Comparison of ENCODE assay signal across 25 mouse cellular contexts in genomic region chr6:86070277-86070676, GRCm38 (mm10). TPM values are rescaled to one million over a fixed set of nuclear protein-coding genes. Genes with fewer than 3 reads are reported as not detected.
A peak's percentile ranks its signal among the peaks of the same experiment; 100 is the strongest.
DNase-seq lines count a peak whose midpoint lies in the region; ATAC-seq and TF ChIP-seq lines count a peak whose summit lies in the region.
"Had no signal": no experiment of that assay in that cellular context is flagged by ENCODE, and none has a peak within 500 bp of the region (broad histone marks: within the 10 kb centered on the region; RNA-seq: fewer than 3 reads in every experiment).

No protein-coding gene starts in this region.

- peaks cover 36% of the 10 kb centered on the region for H3K4me1 ChIP-seq in forebrain, embryonic 14.5 days (ENCODE audit: control insufficient read depth, insufficient read depth, low read length)
- H3K4me1 ChIP-seq in forebrain, embryonic 11.5 days (replicated peaks; ENCODE audit: control insufficient read depth, insufficient read depth, low read length), result peaks cover 4% of the 10 kb centered on the region; the same call in 1 of the 2 replicates
- H3K4me1 ChIP-seq in liver, embryonic 11.5 days (replicated peaks; ENCODE audit: control insufficient read depth, insufficient read depth, low read length), result peaks cover 25% of the 10 kb centered on the region
- H3K4me1 ChIP-seq in liver, postnatal 0 days (ENCODE audit: insufficient read depth), result peaks cover 20% of the 10 kb centered on the region
- H3K4me1 ChIP-seq in liver, embryonic 13.5 days (replicated peaks), result peaks cover 40% of the 10 kb centered on the region
- H3K4me1 ChIP-seq in olfactory bulb, adult 2 months (ENCODE audit: control insufficient read depth, insufficient read depth, low read length), result peaks cover 43% of the 10 kb centered on the region
- H3K4me1 ChIP-seq: embryonic facial prominence, embryonic 12.5 days had no signal

- no peak for DNase-seq in forebrain, embryonic 14.5 days (ENCODE audit: low spot score)
- no peak for DNase-seq in forebrain, embryonic 11.5 days (ENCODE audit: low spot score)
- no peak for DNase-seq in liver, embryonic 11.5 days (ENCODE audit: low spot score)
- no peak for DNase-seq in liver, postnatal 0 days
- no peak for DNase-seq in liver, embryonic 13.5 days
- no peak for DNase-seq in layer of hippocampus, adult 11-12 months (ENCODE audit: low spot score)
- DNase-seq: adrenal gland, postnatal 36 days; cerebellum, adult 11-12 months; cerebellum, postnatal 14 days; kidney, adult 11 months; kidney, postnatal 4 days; lung, adult 18-20 months; lung, postnatal 10 days; retina, postnatal 1 day had no signal

- no peak for TF ChIP-seq CTCF in liver, postnatal 0 days (IDR thresholded peaks at IDR 0.05; ENCODE audit: low read depth)
- TF ChIP-seq CTCF in olfactory bulb, adult 2 months (IDR thresholded peaks at IDR 0.05; ENCODE audit: insufficient read depth, low read depth, low read length), result no peak

- no peak overlapping the region for H3K4me2 ChIP-seq in forebrain, embryonic 14.5 days (ENCODE audit: low read length)
- no peak overlapping the region for H3K4me2 ChIP-seq in forebrain, embryonic 11.5 days (ENCODE audit: low read depth, low read length, severe bottlenecking)
- no peak overlapping the region for H3K4me2 ChIP-seq in liver, embryonic 11.5 days
- H3K4me2 ChIP-seq in liver, postnatal 0 days (ENCODE audit: low read depth, low read length), result no peak overlapping the region
- no peak overlapping the region for H3K4me2 ChIP-seq in liver, embryonic 13.5 days
- H3K4me2 ChIP-seq: embryonic facial prominence, embryonic 12.5 days; heart, embryonic 11.5 days; midbrain, embryonic 12.5 days had no signal

- H3K9ac ChIP-seq in forebrain, embryonic 14.5 days (ENCODE audit: low read length), result no peak overlapping the region
- no peak overlapping the region for H3K9ac ChIP-seq in forebrain, embryonic 11.5 days (ENCODE audit: low read length)
- H3K9ac ChIP-seq in liver, embryonic 11.5 days (ENCODE audit: low read depth, low read length), result no peak overlapping the region; the same call in 1 of the 2 replicates
- H3K9ac ChIP-seq in liver, postnatal 0 days (replicated peaks), result no peak overlapping the region
- no peak overlapping the region for H3K9ac ChIP-seq in liver, embryonic 13.5 days
- H3K9ac ChIP-seq: embryonic facial prominence, embryonic 12.5 days; midbrain, embryonic 12.5 days had no signal

- H3K9me3 ChIP-seq in forebrain, embryonic 14.5 days (replicated peaks; ENCODE audit: control insufficient read depth, low read length), result no peaks in the 10 kb centered on the region
- no peaks in the 10 kb centered on the region for H3K9me3 ChIP-seq in forebrain, embryonic 11.5 days (ENCODE audit: control insufficient read depth, low read length)
- H3K9me3 ChIP-seq in liver, embryonic 11.5 days (ENCODE audit: control insufficient read depth, low read length), result no peaks in the 10 kb centered on the region
- no peaks in the 10 kb centered on the region for H3K9me3 ChIP-seq in liver, postnatal 0 days (ENCODE audit: low read length)
- H3K9me3 ChIP-seq in liver, embryonic 13.5 days (replicated peaks), result no peaks in the 10 kb centered on the region
- H3K9me3 ChIP-seq: embryonic facial prominence, embryonic 12.5 days; midbrain, embryonic 12.5 days had no signal

- no peak for ATAC-seq in forebrain, embryonic 14.5 days
- ATAC-seq in forebrain, embryonic 11.5 days (replicated peaks; ENCODE audit: low FRiP score), result no peak
- ATAC-seq in liver, embryonic 11.5 days (replicated peaks; ENCODE audit: low FRiP score), result peak; percentile 57; the same call in 1 of the 2 replicates
- ATAC-seq in liver, postnatal 0 days, result no peak
- peak; percentile 59 for ATAC-seq in liver, embryonic 13.5 days (ENCODE audit: low read depth)
- ATAC-seq: CD4-positive, CD25-positive, alpha-beta regulatory T cell, adult 4 months had no signal

- TF ChIP-seq EP300 in liver, postnatal 0 days (IDR thresholded peaks at IDR 0.05; ENCODE audit: low read depth), result no peak

- no peak overlapping the region for H3K4me3 ChIP-seq in forebrain, embryonic 14.5 days (ENCODE audit: low read depth, low read length)
- no peak overlapping the region for H3K4me3 ChIP-seq in forebrain, embryonic 11.5 days (ENCODE audit: low read depth, low read length)
- H3K4me3 ChIP-seq in liver, embryonic 11.5 days (ENCODE audit: low read depth, low read length), result no peak overlapping the region
- H3K4me3 ChIP-seq in liver, postnatal 0 days (ENCODE audit: low read depth, low read length), result no peak overlapping the region
- no peak overlapping the region for H3K4me3 ChIP-seq in liver, embryonic 13.5 days (replicated peaks)
- no peak overlapping the region for H3K4me3 ChIP-seq in olfactory bulb, adult 2 months (ENCODE audit: insufficient read depth, low read depth, low read length)
- H3K4me3 ChIP-seq: embryonic facial prominence, embryonic 12.5 days; midbrain, embryonic 12.5 days had no signal

- H3K27ac ChIP-seq in forebrain, embryonic 14.5 days (ENCODE audit: low read depth, low read length), result peak overlapping the region; percentile 68; the same call in 1 of the 2 replicates
- no peak overlapping the region for H3K27ac ChIP-seq in forebrain, embryonic 11.5 days (ENCODE audit: low read depth, low read length)
- no peak overlapping the region for H3K27ac ChIP-seq in liver, embryonic 11.5 days (ENCODE audit: low read depth, low read length)
- no peak overlapping the region for H3K27ac ChIP-seq in liver, postnatal 0 days (ENCODE audit: low read depth)
- H3K27ac ChIP-seq in liver, embryonic 13.5 days, result no peak overlapping the region
- H3K27ac ChIP-seq in olfactory bulb, adult 2 months (ENCODE audit: insufficient read depth, low read depth, low read length), result peak overlapping the region; percentile 32; the same call in 1 of the 2 replicates
- H3K27ac ChIP-seq: embryonic facial prominence, embryonic 12.5 days; midbrain, embryonic 12.5 days had no signal

- no peaks in the 10 kb centered on the region for H3K27me3 ChIP-seq in forebrain, embryonic 14.5 days (replicated peaks; ENCODE audit: control insufficient read depth, insufficient read depth, low read length)
- H3K27me3 ChIP-seq in forebrain, embryonic 11.5 days (ENCODE audit: control insufficient read depth, insufficient read depth, low read length), result no peaks in the 10 kb centered on the region
- peaks cover 4% of the 10 kb centered on the region for H3K27me3 ChIP-seq in liver, embryonic 11.5 days (replicated peaks; ENCODE audit: control insufficient read depth, insufficient read depth, low read length)
- no peaks in the 10 kb centered on the region for H3K27me3 ChIP-seq in liver, postnatal 0 days (ENCODE audit: insufficient read depth, low read length)
- 0 out of 2 replicates have a peak, but pooled peaks cover 2% of the 10 kb centered on the region for H3K27me3 ChIP-seq in liver, embryonic 13.5 days
- H3K27me3 ChIP-seq: embryonic facial prominence, embryonic 12.5 days; midbrain, embryonic 12.5 days had no signal

- H3K36me3 ChIP-seq in forebrain, embryonic 14.5 days (ENCODE audit: control insufficient read depth, insufficient read depth, low read length), result no peaks in the 10 kb centered on the region
- H3K36me3 ChIP-seq in forebrain, embryonic 11.5 days (ENCODE audit: control insufficient read depth, insufficient read depth, low read length), result no peaks in the 10 kb centered on the region
- no peaks in the 10 kb centered on the region for H3K36me3 ChIP-seq in liver, embryonic 11.5 days (ENCODE audit: control insufficient read depth, insufficient read depth, low read length)
- no peaks in the 10 kb centered on the region for H3K36me3 ChIP-seq in liver, postnatal 0 days (replicated peaks; ENCODE audit: insufficient read depth, low read length)
- no peaks in the 10 kb centered on the region for H3K36me3 ChIP-seq in liver, embryonic 13.5 days
- H3K36me3 ChIP-seq: embryonic facial prominence, embryonic 12.5 days; midbrain, embryonic 12.5 days had no signal

- no peak for TF ChIP-seq POLR2A in olfactory bulb, adult 2 months (IDR thresholded peaks at IDR 0.05; ENCODE audit: insufficient read depth, low read depth, low read length)

- WGBS in forebrain, embryonic 14.5 days, result 80% methylated on average over 7 of the region's 7 CpGs
- 87% methylated on average over 7 of the region's 7 CpGs for WGBS in forebrain, embryonic 11.5 days
- WGBS in liver, embryonic 11.5 days, result 65% methylated on average over 7 of the region's 7 CpGs
- 57% methylated on average over 7 of the region's 7 CpGs for WGBS in liver, postnatal 0 days (ENCODE audit: insufficient replicate concordance)
- 44% methylated on average over 7 of the region's 7 CpGs for WGBS in liver, embryonic 13.5 days (ENCODE audit: insufficient replicate concordance)
- 82% methylated on average over 7 of the region's 7 CpGs for WGBS in olfactory bulb, adult 2 months

RNA-seq across cellular contexts. Expression of gene Add2, which starts 41.8 kb away (rescaled TPM):
- 108 and 134 TPM in 2 replicates for polyA plus RNA-seq in forebrain, embryonic 14.5 days (2014; fragmentation: Nextera tagmentation; extraction: Ambion mirVana)
- 61.0 and 68.3 TPM in 2 replicates for polyA plus RNA-seq in forebrain, embryonic 11.5 days (2014; fragmentation: Nextera tagmentation; extraction: Ambion mirVana)
- 66.5 and 73.2 TPM in 2 replicates for polyA plus RNA-seq in liver, embryonic 11.5 days (2014; fragmentation: Nextera tagmentation; extraction: Ambion mirVana)
- polyA plus RNA-seq in liver, postnatal 0 days (2015; fragmentation: Nextera tagmentation; extraction: Ambion mirVana), result 22.0 and 28.1 TPM in 2 replicates
- 93.3 and 96.2 TPM in 2 replicates for polyA plus RNA-seq in liver, embryonic 13.5 days (2015; fragmentation: Nextera tagmentation; extraction: Ambion mirVana)
- polyA plus RNA-seq in olfactory bulb, adult 2 months (2012; ENCODE audit: insufficient read depth, insufficient read length, low replicate concordance, missing spikeins), result 39.6 TPM in 1 of 2 replicates, not detected in the other
- polyA plus RNA-seq: CD4-positive, CD25-positive, alpha-beta regulatory T cell, adult 4 months had no signal

RNA-seq across cellular contexts. Expression of gene Figla, which starts 54.3 kb away (rescaled TPM):
- not detected in 2 replicates for polyA plus RNA-seq in forebrain, embryonic 14.5 days (2014; fragmentation: Nextera tagmentation; extraction: Ambion mirVana)
- polyA plus RNA-seq in forebrain, embryonic 11.5 days (2014; fragmentation: Nextera tagmentation; extraction: Ambion mirVana), result not detected in 2 replicates
- polyA plus RNA-seq in liver, embryonic 11.5 days (2014; fragmentation: Nextera tagmentation; extraction: Ambion mirVana), result not detected in 2 replicates
- polyA plus RNA-seq in liver, postnatal 0 days (2015; fragmentation: Nextera tagmentation; extraction: Ambion mirVana), result not detected in 2 replicates
- not detected in 2 replicates for polyA plus RNA-seq in liver, embryonic 13.5 days (2015; fragmentation: Nextera tagmentation; extraction: Ambion mirVana)
- polyA plus RNA-seq in olfactory bulb, adult 2 months (2012; ENCODE audit: insufficient read depth, insufficient read length, low replicate concordance, missing spikeins), result not detected in 2 replicates
- polyA plus RNA-seq: CD4-positive, CD25-positive, alpha-beta regulatory T cell, adult 4 months; embryonic facial prominence, embryonic 12.5 days; frontal cortex, adult 2 months; heart, embryonic 11.5 days; heart, postnatal 0 days; kidney, embryonic 16.5 days; limb, embryonic 11.5 days; midbrain, embryonic 12.5 days; spleen, adult 2 months; urinary bladder, adult 2 months had no signal

Comparison
In these comparisons a context has a peak if more than half of its experiments do, and no peak if none do; other contexts are left out.
1. ATAC-seq: peak in liver, embryonic 11.5 days (single experiment) and liver, embryonic 13.5 days (single experiment); none in forebrain, embryonic 14.5 days (single experiment), forebrain, embryonic 11.5 days (single experiment) and liver, postnatal 0 days (single experiment).
2. H3K27ac ChIP-seq: peak in forebrain, embryonic 14.5 days (single experiment) and olfactory bulb, adult 2 months (single experiment); none in forebrain, embryonic 11.5 days (single experiment), liver, embryonic 11.5 days (single experiment), liver, postnatal 0 days (single experiment) and liver, embryonic 13.5 days (single experiment).